Mouse (Mus musculus) kidney, adult 9 months (tissue): ENCODE measurements around the gene 4930404H24Rik.

Experiments used
- DNase-seq: peaks from one replicate; pipeline ENCODE4 v3.0.0; 2022

Gene 4930404H24Rik

GRCm38 (mm10) chr2:153492573-153493392 lies at the start of gene 4930404H24Rik:
Gene 4930404H24Rik, plus strand, starts transcription at chr2:153492790.
- peak; percentile 55 for DNase-seq

- DNase-seq = peak; percentile 36
Observed at GRCm38 (mm10) chr2:153443434-153444240, 49.0 kb upstream of the 4930404H24Rik start.

GRCm38 (mm10) chr2:153444254-153445136 lies 48.1 kb upstream of the 4930404H24Rik start:
- peak; percentile 61 for DNase-seq

- DNase-seq = no peak
Observed at GRCm38 (mm10) chr2:153445137-153446016, 47.2 kb upstream of the 4930404H24Rik start.

GRCm38 (mm10) chr2:153446017-153446408 lies 46.6 kb upstream of the 4930404H24Rik start:
- peak; percentile 80 for DNase-seq

GRCm38 (mm10) chr2:153446476-153446875 lies 46.1 kb upstream of the 4930404H24Rik start:
- no peak for DNase-seq

GRCm38 (mm10) chr2:153447719-153448118 lies 44.9 kb upstream of the 4930404H24Rik start:
- DNase-seq = no peak

- no peak for DNase-seq
Observed at GRCm38 (mm10) chr2:153448519-153448918, 44.1 kb upstream of the 4930404H24Rik start.

GRCm38 (mm10) chr2:153453961-153454759 lies 38.4 kb upstream of the 4930404H24Rik start:
- DNase-seq = no peak

GRCm38 (mm10) chr2:153454841-153455506 lies 37.6 kb upstream of the 4930404H24Rik start:
- DNase-seq = no peak

- DNase-seq = no peak
Observed at GRCm38 (mm10) chr2:153457467-153457866, 35.1 kb upstream of the 4930404H24Rik start.

GRCm38 (mm10) chr2:153458022-153458441 lies 34.6 kb upstream of the 4930404H24Rik start:
- DNase-seq = no peak

GRCm38 (mm10) chr2:153463257-153463656 lies 29.3 kb upstream of the 4930404H24Rik start:
- DNase-seq = no peak

GRCm38 (mm10) chr2:153467372-153467771 lies 25.2 kb upstream of the 4930404H24Rik start:
- no peak for DNase-seq

GRCm38 (mm10) chr2:153469317-153469716 lies 23.3 kb upstream of the 4930404H24Rik start:
- DNase-seq = no peak

- no peak for DNase-seq
Observed at GRCm38 (mm10) chr2:153469764-153470163, 22.8 kb upstream of the 4930404H24Rik start.

- no peak for DNase-seq
Observed at GRCm38 (mm10) chr2:153470983-153471382, 21.6 kb upstream of the 4930404H24Rik start.

- DNase-seq = peak; percentile 27
Observed at GRCm38 (mm10) chr2:153475114-153476112, 17.2 kb upstream of the 4930404H24Rik start.

GRCm38 (mm10) chr2:153478583-153478982 lies 14.0 kb upstream of the 4930404H24Rik start:
- DNase-seq = peak; percentile 78
